Mouse (Mus musculus) right cerebral cortex, adult 18-20 months (tissue): ENCODE results near the gene Gpr87.

Experiments
- DNase-seq: peaks from one replicate; pipeline ENCODE4 v3.0.0; 2022; ENCODE audit warnings: mixed read lengths

The Gpr87 gene

DNA sequence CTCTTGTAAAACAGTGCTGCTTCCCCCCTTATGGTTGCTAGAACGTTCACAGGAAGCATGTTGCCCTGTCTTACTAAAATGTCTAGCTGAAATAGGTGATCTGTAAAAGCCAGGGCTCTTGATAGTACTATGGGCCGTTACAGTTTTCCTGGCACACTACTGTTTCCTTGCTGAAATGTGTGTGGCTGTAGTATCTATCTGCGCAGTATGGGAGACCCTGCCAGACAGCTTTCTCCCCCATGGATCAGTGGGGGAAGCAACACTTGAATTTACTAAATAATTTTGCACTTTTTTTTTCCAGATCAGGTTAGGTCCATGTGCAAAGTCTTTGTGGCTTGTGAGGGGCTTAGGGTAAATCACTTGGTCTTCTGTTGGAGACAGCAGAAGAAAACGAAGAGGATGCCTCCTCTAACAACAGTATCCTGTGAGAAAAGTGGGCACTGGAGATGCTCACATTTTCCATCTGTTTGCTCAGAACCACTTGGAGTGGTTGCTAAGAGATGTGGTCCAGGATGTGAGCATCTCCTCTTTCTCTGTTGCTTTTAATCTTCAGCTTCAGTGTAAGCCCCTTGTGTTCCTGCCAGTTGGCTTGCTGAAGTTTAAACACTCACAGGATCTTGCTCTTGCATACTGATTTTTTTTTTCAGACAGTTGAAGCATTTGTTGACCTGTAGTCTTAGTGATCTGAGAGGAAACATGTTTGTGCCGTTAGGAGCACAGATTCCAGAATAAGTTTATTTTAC lies 58.8 kb downstream of the Gpr87 start:
- no peak for DNase-seq

DNA sequence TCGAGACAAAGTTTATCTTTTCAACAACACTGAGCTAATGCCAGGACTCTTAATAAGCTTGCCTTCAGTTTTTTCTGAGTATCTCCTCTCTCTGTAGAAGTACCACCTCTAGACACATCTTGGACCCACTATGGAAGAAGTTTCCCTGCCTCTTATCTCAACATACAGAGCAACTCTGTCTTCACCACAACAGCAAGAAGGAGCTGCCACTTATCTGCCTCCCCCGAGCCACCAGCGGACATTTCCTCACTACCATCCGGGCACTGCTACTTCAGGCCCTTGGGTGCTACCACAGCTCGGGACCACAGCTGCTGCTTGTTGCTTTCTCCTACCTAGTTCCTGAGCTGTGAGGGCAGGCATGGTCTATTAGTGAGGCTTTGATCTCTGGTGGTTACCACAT lies 61.7 kb downstream of the Gpr87 start:
- no peak for DNase-seq

DNA sequence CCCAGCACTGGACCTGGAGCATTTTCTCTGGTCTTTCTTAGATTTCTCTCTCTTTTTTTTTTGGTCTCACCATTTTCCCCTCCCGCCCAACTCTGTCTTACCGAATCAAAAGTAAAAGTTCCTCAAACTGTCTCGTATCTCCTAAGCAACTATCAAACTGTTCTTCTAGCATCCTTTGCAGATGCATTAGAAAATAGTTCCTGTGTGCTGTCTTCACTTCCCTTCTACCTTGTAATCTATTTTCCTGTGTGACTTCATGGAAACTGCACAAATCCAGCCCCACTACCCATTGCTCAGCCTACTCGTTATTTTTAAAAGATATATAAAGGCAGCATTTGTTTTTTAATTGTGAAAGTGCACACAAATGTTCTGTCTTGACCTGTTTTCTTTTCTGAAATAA lies 62.9 kb downstream of the Gpr87 start:
- DNase-seq, result no peak

DNA sequence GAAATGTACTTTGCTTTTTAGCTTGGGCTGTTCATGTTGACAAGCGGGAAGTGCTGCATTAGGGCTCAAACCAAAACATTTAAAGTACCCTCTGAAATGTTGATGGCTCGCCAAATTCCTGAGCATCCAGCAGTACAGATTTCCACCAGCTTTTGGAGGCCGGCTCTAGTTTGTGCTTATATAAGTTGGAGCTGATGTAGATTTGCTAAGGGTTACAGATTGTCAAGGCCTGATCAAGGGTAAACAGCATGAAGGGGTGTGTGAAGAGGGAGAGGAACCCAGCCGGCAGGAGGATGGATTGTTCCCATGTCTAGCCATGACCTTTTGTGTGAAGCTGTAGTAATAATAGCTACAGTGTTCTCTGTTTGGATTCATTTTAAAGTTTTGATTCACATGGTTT lies 63.8 kb downstream of the Gpr87 start:
- no peak for DNase-seq

DNA sequence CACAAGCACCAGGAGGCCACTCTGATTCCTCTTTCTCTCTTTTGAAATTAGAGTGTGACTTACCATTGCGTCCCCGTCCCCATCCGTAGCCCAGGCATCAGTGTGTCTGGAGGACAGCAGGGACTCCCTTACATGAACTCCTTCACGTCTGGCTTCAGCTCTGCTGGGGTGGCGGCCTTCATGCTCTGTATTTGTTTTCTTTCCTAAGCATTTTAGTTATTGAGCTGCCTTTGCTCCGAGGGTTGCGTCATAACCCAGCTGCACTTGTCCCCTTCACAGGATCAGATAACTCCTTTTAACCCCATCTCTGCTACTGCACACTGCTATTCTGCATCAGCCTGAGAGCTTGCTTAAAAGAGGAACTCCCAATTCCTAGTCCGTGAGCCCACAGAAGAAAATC lies 64.5 kb downstream of the Gpr87 start:
- no peak for DNase-seq

DNA sequence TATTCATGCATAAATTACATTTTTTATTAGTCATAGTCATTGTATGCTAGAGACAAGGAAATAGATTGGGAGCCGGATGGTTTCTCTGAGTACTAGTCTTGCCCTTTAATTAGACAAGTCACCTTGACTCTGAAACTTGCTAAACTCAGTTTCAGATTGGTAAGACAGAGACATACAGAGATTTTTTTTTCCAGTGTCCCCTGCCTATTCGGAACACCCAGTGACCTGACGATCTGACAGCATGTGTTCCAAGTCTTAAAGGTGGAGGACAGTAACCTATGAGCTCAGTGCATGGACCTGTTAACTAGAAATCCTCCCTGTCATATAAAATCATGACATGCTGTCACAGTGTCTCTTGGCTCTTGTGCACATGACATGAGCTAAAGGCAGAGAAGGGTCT lies 65.4 kb downstream of the Gpr87 start:
- DNase-seq, result no peak
